Mouse (Mus musculus) liver, postnatal 0 days (tissue): Measurements from ENCODE around the gene Tmem81. TPM values are rescaled to one million over a fixed set of nuclear protein-coding genes. Genes with fewer than 3 reads are reported as not detected.
"Not testable (repeated sequence)": the region's sequence is repeated elsewhere in the genome, so short reads cannot be mapped to it uniquely, and the experiment has no call there.

Experiments
- ATAC-seq: fragments of 200-750 bp; cut with Nextera tagmentation; 2 replicates; pipeline ENCODE4 v1.8.0; 2017; ENCODE audit warnings: mild to moderate bottlenecking, moderate library complexity
- DNase-seq: peaks from one replicate; pipeline ENCODE4 v3.0.0-alpha.2; 2016
- H3K27ac ChIP-seq: fragments of 300-500 bp; sonication (generic); 2 replicates; pipeline ENCODE4 v1.5.1; 2014; ENCODE audit warnings: antibody characterized with exemption, moderate library complexity, mild to moderate bottlenecking, low read depth
- H3K27me3 ChIP-seq: fragments of 300-500 bp; sonication (generic); 2 replicates; pipeline ENCODE4 v1.6.1; 2014; ENCODE audit warnings: low read length, control low read depth, mixed read lengths; ENCODE audit not compliant: insufficient read depth
- H3K36me3 ChIP-seq: fragments of 300-500 bp; sonication (generic); replicated peaks from 2 replicates; pipeline ENCODE4 v1.6.1; 2014; ENCODE audit warnings: mild to moderate bottlenecking, control low read depth, low read length, moderate library complexity, mixed read lengths; ENCODE audit not compliant: insufficient read depth
- H3K4me1 ChIP-seq: fragments of 300-500 bp; sonication (generic); 2 replicates; pipeline ENCODE4 v1.6.1; 2014; ENCODE audit warnings: antibody characterized with exemption, mild to moderate bottlenecking, control low read depth; ENCODE audit not compliant: insufficient read depth
- H3K4me2 ChIP-seq: fragments of 300-500 bp; sonication (generic); 2 replicates; pipeline ENCODE4 v1.6.1; 2014; ENCODE audit warnings: low read depth, mild to moderate bottlenecking, low read length, moderate library complexity, mixed read lengths
- H3K4me3 ChIP-seq: fragments of 300-500 bp; sonication (generic); 2 replicates; pipeline ENCODE4 v1.5.1; 2014; ENCODE audit warnings: low read depth, low read length
- H3K9ac ChIP-seq: fragments of 300-500 bp; sonication (generic); replicated peaks from 2 replicates; pipeline ENCODE4 v1.6.1; 2014; ENCODE audit warnings: mild to moderate bottlenecking, moderate library complexity
- H3K9me3 ChIP-seq: fragments of 300-500 bp; sonication (generic); 2 replicates; pipeline ENCODE4 v1.6.1; 2016; ENCODE audit warnings: mild to moderate bottlenecking, control low read depth, low read length, mixed read lengths
- CTCF ChIP-seq: sonication (generic); IDR thresholded peaks from 2 replicates; pipeline ENCODE4 v1.5.1; 2016; ENCODE audit warnings: antibody characterized with exemption, low read depth
- EP300 ChIP-seq: IDR thresholded peaks from 2 replicates; pipeline ENCODE4 v1.6.1; 2016; ENCODE audit warnings: antibody characterized with exemption, low read depth, mild to moderate bottlenecking
- WGBS: fragments of 180-500 bp; shearing (Covaris S2); extraction: QIAGEN DNeasy Blood & Tissue Kit; methylation state at CpG from one replicate; pipeline ENCODE4 v1.1.7; 2014; ENCODE audit not compliant: insufficient replicate concordance; 5-methylcytosine and 5-hydroxymethylcytosine counted together
- polyA plus RNA-seq: library from polyadenylated mRNA; unstranded; fragments of >200 nt; fragmentation: Nextera tagmentation; extraction: Ambion mirVana; gene quantifications from 2 replicates; pipeline ENCODE4 v1.2.1, GENCODE M21; 2015

The Tmem81 gene
- 0.62 and 0.66 TPM in 2 replicates for polyA plus RNA-seq

DNA sequence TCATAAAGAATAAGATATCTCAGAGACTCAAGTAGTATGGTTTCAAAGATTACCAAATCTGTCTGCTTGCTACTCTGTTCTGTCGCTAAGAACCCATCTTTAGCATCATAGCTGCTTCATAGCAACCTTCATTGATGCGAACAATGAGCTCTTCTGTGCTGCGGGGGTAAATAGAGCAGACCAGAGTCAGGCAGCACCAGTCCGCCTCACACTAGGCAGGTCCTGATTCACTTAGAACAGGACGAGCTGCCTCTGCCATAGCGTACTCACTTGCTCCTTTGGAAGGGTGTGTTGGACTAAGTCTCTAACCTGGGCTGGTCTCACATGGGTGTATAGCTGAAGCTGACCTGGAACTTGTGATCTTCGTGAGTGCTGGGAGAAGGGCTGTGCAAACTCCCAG is at the start of gene Tmem81:
Gene Tmem81, plus strand, starts transcription at position 173 of the 400 bp plus-strand sequence.
- Histone ChIP-seq H3K4me2 (no peak within 1 kb of the TSS), H3K27ac (no peak within 1 kb of the TSS), H3K36me3 (peaks cover 50% of the 10 kb centered on the region), H3K9me3 (no peaks in the 10 kb centered on the region), H3K27me3 (no peaks in the 10 kb centered on the region), H3K4me3 (no peak within 1 kb of the TSS), H3K4me1 (no peaks in the 10 kb centered on the region), H3K9ac (no peak within 1 kb of the TSS)
- 88% methylated on average over 7 of the region's 7 CpGs for WGBS
- DNase-seq (no peak), ATAC-seq (no peak)
- no peak for TF ChIP-seq EP300
- TF ChIP-seq CTCF: no peak

DNA sequence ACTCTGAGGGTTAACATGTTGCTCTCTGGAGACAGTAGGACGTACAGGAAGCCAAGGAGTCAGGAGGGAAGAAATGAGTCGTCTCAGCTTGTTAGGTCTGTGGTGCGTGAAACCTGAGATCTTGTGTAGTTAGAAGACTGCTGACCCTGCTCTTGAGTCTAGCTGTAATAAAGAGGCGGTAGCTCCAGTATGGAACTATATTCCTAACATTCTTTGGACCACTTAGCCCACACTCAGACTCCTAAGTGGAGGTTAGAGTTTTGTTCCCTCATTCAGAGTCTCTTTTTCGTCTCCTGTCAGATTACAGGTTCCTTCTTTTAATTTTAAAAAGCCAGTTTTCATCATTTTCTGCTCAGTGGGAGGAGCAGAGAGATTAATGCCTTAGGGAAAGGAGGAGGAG is 41.4 kb upstream of the Tmem81 start:
- H3K36me3 ChIP-seq: peaks cover 31% of the 10 kb centered on the region
- TF ChIP-seq EP300: no peak
- no peak for TF ChIP-seq CTCF

DNA sequence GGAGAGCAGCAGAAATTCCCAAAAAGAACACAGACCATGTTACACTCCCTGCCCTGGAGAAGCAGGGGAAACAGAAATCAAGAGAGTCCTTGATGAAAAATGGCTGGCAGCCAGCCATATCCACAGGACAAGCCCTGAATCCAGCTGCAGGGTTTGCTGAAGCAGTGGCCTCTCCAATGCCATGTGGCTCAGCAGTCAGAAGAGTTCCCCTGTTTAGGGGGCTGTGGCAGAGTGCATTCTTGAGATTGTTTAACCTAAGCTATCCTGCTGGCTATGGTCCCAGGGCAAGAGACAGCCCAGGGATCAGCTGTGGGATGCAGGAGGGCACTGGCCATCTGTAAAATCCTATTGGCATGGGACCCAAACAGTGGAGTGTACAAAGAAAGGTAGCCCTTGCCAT is 37.1 kb upstream of the Tmem81 start:
- TF ChIP-seq CTCF: no peak
- no peak for TF ChIP-seq EP300

More for the DNA sequence above, 41.4 kb upstream of the Tmem81 start:
- DNase-seq (no peak), ATAC-seq (no peak)
- Histone ChIP-seq H3K4me2 (no peak overlapping the region), H3K27me3 (no peaks in the 10 kb centered on the region), H3K9me3 (no peaks in the 10 kb centered on the region), H3K27ac (no peak overlapping the region), H3K9ac (no peak overlapping the region), H3K4me1 (no peaks in the 10 kb centered on the region), H3K4me3 (no peak overlapping the region)
- WGBS: 81% methylated on average over 5 of the region's 5 CpGs

DNA sequence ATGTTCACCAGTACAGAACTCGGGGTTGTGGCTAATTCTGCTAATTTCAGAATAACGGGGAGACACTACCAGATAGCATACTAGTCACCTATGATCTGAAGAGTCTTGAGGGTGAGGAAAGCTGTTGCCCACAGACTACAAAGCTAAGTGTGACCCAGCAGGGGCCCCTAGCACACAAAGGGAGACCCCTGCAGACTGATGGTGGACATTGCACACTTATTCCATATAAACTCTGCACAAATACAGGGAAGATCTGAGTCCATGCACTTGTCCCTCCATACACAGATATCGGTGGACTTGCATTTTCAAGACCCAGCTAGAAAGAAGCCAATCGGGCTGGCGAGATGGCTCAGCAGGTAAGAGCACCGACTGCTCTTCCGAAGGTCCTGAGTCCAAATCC is 36.5 kb upstream of the Tmem81 start:
- no peak for TF ChIP-seq EP300
- TF ChIP-seq CTCF: peak; percentile 37
- Histone ChIP-seq H3K4me3 (no peak overlapping the region), H3K36me3 (peaks cover 6% of the 10 kb centered on the region), H3K9me3 (no peaks in the 10 kb centered on the region), H3K4me2 (no peak overlapping the region), H3K4me1 (no peaks in the 10 kb centered on the region), H3K9ac (no peak overlapping the region), H3K27ac (no peak overlapping the region), H3K27me3 (no peaks in the 10 kb centered on the region)
- ATAC-seq (no peak), DNase-seq (no peak)
- 85% methylated on average over 7 of the region's 7 CpGs for WGBS

More for the DNA sequence above, 37.1 kb upstream of the Tmem81 start:
- Histone ChIP-seq H3K36me3 (peaks cover 10% of the 10 kb centered on the region), H3K27me3 (no peaks in the 10 kb centered on the region), H3K4me2 (no peak overlapping the region), H3K27ac (no peak overlapping the region), H3K9me3 (no peaks in the 10 kb centered on the region), H3K4me3 (no peak overlapping the region), H3K4me1 (no peaks in the 10 kb centered on the region), H3K9ac (no peak overlapping the region)
- DNase-seq (no peak), ATAC-seq (no peak)

DNA sequence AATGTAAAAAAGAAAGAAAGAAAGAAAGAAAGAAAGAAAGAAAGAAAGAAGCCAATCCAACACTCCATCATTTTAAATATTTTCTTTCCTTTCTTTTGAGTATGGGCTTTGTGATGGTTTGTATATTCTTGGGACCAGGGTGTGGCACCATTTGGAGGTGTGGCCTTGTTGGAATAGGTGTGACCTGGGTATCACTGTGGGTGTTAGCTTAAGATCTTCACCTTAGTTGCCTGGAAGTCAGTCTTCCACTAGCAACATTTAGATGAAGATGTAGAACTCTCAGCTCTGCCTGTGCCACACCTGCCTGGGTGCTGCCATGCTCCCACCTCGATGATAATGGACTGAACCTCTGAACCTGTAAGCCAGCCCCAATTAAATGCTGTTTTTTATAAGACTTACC is 36.0 kb upstream of the Tmem81 start:
- H3K9me3 ChIP-seq, H3K27me3 ChIP-seq, H3K9ac ChIP-seq, H3K36me3 ChIP-seq, ATAC-seq, H3K4me2 ChIP-seq, H3K4me1 ChIP-seq, H3K4me3 ChIP-seq, H3K27ac ChIP-seq, DNase-seq: not testable (repeated sequence)
- 74% methylated on average over 1 of the region's 1 CpGs for WGBS

DNA sequence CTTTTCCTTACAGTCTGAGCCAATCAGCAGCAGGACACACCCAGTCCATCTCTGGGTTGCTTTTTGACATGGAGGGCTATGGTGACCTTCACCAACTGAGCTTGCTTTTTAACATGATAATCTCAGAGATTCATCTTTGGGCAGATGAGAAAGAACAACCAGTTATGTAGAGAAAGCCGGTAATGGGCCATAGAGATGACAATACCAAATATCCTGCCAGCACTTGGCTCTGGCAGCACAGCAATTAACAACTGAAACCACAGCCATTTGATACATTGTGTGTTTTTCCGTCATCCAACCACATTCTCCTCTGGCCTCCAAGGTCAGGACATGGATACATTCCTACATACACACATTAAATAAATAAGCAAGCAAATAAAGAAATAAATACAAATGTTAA is 35.0 kb upstream of the Tmem81 start:
- no peak overlapping the region for H3K4me2 ChIP-seq
- H3K9ac ChIP-seq: no peak overlapping the region
- H3K4me1 ChIP-seq: no peaks in the 10 kb centered on the region; the same call in 1 of the 2 replicates
- TF ChIP-seq CTCF: no peak
- ATAC-seq: no peak
- DNase-seq: no peak
- no peaks in the 10 kb centered on the region for H3K9me3 ChIP-seq
- H3K27me3 ChIP-seq: no peaks in the 10 kb centered on the region
- H3K36me3 ChIP-seq: 0 out of 2 replicates have a peak, but pooled peaks cover 6% of the 10 kb centered on the region
- 86% methylated on average over 2 of the region's 2 CpGs for WGBS
- H3K4me3 ChIP-seq: no peak overlapping the region
- no peak overlapping the region for H3K27ac ChIP-seq

DNA sequence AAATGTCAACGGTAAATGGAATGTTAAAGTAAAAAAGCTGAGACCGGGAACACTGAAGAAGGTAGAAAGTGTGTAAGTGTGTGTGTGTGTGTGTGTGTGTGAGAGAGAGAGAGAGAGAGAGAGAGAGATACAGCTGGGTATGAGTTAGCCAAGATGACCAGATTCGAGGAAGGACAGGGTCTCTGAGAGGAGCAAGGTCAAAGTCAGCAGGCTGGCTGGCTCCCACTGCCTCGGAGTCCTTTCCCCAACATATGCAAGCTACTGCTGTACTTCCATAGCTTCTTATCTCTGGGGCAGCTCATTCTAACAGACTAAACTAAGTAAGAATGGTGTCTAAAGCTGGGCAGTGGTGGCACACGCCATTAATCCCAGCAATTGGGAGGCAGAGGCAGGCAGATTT is 34.5 kb upstream of the Tmem81 start:
- TF ChIP-seq EP300: no peak
- TF ChIP-seq CTCF: no peak
- 81% methylated on average over 5 of the region's 5 CpGs for WGBS
- Histone ChIP-seq H3K4me2 (no peak overlapping the region), H3K9ac (no peak overlapping the region), H3K9me3 (no peaks in the 10 kb centered on the region), H3K4me3 (no peak overlapping the region), H3K4me1 (no peaks in the 10 kb centered on the region; the same call in 1 of the 2 replicates), H3K36me3 (0 out of 2 replicates have a peak, but pooled peaks cover 6% of the 10 kb centered on the region), H3K27me3 (no peaks in the 10 kb centered on the region), H3K27ac (no peak overlapping the region)
- no peak for ATAC-seq
- DNase-seq: no peak
